Mouse (Mus musculus) liver, adult (tissue): ENCODE results near the gene Topaz1.

Experiments
- GATA4 ChIP-seq: IDR thresholded peaks from 2 replicates; pipeline ENCODE4 v1.6.1; 2014; ENCODE audit warnings: mild to moderate bottlenecking, low read length; ENCODE audit not compliant: insufficient replicate concordance

Gene Topaz1

DNA sequence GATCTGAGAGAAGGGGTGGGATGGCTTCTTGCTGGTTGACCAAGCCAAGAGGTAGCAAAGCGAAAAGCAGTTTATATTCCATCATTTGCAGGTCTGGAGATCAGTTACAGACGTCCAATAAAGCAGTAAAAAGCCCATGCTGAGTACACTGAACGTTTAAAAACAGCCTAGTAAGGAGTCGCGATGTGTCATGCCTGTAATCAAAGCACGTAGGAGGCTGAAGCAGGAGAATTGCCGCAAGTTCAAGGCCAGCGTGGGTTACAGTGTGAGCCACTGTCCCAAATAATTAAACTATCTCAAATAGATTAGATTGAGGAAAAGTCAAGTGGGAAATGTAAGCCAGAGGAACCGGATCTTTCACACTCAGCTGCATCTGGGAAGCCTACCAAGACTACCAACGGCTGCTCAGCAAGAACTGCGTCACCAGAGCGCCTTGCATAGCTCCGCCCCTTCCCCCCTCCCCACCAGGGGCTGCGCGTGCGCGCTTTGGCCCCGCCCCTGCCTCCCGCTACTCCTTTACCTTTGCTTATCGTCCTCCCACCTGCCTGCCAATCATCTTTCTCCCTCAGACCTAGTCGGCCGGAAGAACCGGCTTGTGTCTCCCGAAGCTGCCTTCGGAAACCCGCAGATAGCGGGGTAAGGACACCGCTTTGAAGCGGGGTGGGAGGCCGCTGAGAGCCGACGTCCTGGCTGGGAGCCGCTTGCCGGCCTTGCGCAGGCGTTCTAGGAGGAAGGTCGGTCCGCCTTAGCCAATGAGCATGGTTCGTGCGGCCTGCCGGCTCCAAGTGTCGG lies 58.1 kb downstream of the Topaz1 start, which contains the start of gene Tcaim:
Gene Tcaim, plus strand, starts transcription at position 487 of the 792 bp plus-strand sequence.
- TF ChIP-seq GATA4, result peak; percentile 51; the same call in 1 of the 2 replicates

DNA sequence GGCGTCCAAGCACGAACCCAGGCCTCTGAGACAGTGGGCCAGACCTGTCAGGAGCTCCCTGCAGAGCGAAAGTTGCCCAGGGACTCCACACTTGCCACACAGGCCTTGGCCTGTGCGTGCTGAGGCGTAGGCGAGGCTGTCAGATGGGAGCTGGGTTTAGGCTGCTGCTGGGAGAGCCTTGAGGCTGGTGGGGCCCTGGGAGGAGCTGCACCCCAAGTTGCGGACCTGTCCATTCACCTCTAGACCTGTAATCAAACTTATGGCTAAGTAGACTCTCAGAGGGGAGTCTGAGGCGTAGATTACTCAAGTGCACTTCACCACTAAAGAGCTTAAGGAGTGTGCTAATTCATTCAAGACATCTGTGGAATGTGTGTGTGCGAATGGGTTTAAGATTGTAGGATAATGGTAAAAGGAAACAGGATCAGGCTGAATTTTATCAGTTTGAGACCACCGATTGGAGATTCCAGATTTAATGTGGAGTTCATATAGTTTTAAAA lies 58.7 kb downstream of the Topaz1 start:
- no peak for TF ChIP-seq GATA4

DNA sequence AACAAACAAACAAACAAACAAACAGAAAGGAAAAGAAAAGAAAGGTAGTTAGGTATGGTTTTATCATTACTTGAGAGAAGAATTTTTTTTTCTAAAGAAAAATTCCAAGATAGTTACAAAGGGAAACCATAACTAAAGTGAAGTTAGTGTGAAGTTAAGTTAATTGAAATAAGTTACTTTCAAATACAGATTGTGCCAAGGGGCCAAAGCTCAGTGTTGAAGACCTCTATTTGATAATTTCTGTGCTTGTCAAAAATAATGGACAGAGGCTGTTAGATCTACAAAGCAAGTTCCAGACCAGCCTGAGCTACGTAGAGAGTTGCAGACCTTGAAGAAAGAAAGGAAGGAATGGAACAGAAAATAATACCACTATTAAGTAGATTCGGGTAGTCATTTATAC lies 60.0 kb downstream of the Topaz1 start:
- no peak for TF ChIP-seq GATA4

DNA sequence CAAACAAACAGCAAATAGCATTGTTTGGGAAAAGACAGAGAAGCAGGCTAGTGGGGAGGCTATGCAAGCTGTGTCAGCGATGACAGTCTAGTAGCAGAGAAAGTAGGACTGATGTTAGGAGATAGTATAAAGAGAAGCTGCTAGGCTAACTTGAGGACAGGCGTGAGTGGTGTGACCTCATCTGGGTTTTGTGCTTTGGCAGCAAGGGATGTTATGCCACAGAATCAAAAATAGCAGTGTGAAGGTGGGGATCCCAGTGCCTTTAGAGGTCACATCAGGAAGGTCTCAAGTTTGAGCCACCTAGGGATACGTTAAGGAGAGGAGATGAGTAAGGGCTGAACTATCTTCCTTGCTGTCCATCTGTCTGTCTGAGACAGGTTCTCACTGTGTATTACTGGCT lies 63.1 kb downstream of the Topaz1 start:
- TF ChIP-seq GATA4, result no peak

DNA sequence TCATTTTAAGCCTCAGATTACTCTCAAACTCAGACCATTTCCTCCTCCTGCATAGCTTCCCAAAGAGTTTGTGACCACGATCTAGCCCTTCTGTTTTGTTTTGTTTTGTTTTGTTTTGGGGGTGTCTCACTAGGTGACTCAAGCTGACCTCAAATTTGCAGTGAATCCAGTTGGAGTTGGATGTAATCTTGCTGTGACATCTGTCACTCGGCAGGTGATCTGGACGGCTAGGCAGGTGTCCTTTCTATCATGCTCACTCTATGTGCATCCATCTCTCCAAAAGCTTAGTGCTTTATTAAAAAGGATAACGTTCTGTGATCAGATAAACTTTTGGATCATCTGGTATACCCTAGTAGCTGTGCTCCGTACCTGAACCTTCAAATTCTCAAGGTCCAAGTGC lies 65.2 kb downstream of the Topaz1 start:
- no peak for TF ChIP-seq GATA4

DNA sequence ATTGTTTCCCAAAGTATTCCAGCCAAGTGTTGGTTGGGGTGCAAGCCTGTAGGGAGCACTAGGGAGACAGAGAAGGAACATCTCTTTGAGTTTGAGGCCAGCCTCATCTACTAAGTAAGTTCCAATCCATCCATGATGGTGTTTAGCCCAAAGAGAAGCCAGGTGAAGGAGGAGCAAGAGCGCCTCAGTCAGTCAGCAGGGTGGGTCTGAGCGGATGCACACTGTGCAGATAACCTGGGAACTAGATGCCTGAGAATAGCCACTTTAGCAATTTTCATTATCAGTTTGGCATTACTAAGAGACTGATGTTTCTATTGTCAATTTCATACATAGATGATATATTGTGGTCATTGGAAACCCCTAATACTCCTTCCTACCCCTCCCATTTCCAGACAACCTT lies 67.6 kb downstream of the Topaz1 start:
- no peak for TF ChIP-seq GATA4

DNA sequence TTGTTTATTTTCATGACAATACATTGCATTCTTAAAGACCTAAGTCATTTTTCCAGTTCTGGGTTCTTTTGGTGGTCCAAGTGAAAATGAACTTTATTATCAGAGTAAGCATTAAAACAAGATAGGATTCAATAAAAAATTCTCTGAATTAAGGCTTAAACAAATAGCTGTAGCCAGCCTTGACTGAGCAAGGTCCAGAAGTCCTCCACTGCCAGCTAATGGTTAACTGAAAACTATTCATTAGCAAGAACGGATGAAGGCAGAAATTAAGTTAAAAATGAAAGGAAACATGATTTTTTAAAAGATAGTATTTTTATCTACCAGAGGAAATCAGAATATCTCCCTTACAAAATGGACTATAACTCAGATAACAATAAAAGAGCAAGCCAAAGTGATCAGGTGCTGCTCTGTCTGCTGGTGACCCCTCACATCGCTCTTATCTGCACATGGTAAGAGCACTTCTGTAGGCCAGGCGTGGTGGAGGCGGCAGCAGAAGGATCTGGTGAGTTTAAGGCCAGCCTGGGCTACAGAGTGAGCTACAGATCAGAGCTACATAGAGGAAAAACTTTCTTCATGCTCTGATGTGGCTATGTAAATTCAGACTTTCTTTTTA lies 68.2 kb downstream of the Topaz1 start:
- TF ChIP-seq GATA4, result no peak

DNA sequence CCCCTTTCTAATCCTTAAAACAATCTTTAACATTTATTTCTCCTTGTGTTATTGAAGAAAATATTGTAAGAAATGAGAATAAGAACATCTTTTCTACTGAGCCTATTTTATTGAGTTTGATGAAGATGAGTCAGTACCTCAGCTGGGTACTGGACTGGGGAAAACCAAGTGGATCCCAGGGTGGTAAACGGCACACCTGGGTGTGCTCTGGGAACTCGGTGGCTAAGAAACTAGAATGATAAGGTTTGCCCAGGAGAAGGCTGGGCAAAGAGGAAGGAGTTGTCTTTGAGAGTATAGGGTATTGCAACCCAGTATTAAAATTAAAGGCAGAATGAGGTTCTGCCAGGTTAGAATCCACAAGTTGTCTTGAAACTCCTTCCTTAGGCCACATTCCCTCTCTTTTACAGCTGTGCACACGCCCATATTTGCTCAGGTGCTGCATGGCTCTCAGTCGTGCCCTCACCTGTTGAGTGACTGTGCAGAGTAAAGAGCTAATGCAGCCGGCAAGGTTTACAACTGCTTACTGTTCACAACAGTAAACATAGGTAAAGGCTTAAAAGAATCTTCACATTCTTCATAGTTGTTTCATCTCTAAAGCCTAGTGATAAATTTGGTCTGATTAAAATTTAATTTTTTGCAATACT lies 76.3 kb downstream of the Topaz1 start:
- no peak for TF ChIP-seq GATA4

DNA sequence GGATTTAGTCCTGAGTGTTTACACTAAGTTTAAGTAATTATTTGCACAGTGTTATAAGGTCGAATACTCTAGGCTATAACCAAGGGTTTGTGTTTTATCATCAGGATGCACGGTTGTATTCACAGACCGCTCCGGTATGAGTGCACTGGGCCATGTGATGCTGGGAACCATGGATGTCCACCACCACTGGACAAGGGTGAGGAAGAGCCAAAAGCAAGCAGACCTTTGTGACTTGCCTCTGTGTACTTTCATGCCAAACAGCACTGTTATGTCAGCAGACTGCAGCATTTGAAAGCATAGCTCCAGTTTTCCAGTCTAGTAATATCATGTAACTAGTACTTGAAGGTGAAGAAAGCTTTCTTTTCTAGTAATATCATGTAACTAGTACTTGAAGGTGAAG lies 79.6 kb downstream of the Topaz1 start:
- no peak for TF ChIP-seq GATA4

DNA sequence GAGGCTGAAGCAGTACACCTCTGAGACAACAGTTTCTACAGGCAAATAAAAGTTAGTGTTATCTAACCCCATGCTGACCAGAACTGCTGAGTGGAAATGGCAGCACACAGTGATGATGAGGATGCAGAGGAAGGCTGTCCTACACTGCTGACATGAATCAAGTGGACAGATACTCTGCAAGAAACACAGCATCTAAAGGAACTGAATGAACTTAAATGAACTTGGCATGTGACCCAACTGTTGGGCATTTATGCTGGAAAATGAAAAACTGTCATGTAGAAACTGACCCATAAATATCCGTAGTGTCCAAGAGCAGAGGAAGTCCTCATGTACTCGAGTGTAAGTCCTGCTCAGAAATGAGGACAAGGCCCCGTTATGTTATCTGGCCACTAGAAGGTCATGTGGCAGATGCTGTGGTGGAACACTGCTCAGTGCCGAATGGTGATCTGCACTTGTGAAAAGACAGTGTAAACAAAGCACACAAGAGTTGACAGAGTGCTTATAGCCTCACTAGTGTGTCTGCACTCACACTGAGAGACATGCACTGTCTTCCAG lies 82.8 kb downstream of the Topaz1 start:
- TF ChIP-seq GATA4, result no peak

DNA sequence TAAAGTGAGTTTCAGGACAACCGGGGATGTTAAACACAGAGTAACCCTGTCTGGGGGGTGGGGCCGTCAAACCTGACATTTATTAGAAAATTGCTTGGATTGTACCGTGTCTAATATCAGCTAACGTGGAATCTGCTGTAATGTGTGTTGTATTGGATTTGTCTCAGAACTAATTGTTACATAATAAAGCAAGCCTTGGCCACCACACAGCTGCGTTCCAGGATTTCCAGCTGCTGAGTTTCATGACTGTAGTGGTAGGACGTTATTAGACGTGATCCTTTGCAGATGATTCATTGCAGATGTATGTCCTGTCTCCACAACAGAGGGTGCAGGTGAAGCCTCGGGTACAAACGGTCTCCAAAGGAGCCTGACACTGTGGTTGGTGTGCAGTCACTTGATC lies 89.0 kb downstream of the Topaz1 start:
- TF ChIP-seq GATA4, result no peak

DNA sequence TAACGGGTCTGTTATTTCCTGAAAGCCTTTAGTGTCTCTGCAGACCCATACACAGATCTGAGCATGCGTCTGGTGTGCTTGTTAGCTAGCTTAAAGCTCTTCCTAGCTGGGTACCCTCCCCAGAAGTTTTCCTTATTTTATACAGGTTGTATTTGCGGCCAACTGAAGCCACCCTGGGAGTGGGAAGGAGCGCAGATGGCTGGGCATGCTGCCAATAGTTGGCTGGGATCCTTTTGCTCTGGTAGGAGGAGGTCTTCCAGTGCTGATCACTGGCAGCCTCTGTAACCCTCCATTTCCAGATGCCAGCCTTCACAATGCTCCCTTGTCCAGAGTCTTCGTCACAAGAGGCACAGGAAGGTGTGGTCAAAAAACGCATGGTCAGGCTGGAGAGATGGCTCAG lies 89.6 kb downstream of the Topaz1 start:
- TF ChIP-seq GATA4, result no peak

DNA sequence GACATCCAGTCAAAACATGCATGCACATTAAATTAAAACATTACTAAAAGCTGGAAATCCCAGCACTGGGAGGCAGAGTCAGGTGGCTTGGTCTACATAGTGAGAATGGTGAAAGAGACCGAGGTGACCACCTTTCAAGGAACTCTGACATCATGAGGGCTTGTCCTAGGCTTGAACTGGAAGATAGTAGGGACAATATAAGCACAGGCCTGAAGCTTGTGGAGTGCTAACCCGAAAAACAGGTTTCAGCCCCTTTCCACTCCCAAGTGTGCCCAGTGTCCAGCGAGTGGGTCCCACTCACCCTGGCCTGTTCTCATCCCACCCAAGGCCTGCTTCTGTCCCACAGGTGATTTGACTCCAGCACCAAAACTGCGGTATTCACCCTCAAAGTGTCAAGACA lies 90.1 kb downstream of the Topaz1 start:
- no peak for TF ChIP-seq GATA4

DNA sequence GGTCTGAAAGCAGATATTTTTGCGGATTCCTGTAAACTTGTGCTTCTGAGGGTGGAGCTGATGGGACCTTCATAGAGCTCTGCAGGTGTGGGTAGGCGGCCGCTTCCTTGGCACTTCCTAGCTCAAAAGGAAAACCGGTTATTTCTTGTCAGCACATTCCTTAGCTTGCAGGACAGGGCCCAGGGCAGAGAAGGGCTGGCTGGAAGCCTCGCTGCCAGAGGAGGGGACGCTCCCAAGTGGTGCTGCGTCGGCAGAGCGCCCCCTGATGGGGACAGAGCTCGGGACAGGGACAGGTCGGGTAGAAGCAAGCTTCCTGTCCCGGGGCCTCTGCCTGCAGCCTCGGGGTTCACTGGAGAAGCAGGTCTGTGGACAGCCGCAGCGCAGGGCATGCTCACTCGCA lies 90.5 kb downstream of the Topaz1 start:
- TF ChIP-seq GATA4, result no peak

DNA sequence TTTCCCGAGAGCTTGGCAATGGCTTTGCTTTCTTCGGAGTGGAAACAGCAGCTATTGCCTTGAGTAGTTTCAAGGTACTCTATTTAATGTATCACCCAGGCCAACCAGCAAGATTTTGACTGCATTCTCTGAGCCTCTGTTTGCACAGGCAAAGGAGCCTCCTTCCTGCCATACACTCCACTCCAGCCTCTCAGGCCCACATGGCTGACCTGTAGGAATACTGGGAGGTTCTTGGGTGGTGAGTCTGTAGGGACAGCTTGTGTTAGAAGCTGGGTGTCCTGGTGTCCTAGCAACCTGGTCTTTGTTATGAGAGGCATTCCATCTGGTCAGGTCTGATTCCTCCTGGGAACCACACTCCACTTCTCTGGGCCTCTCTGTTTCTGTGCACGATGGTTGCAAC lies 96.6 kb downstream of the Topaz1 start, which contains the start of gene Gm35549:
Gene Gm35549, minus strand, starts transcription at position 276 of the 400 bp plus-strand sequence.
- no peak for TF ChIP-seq GATA4

DNA sequence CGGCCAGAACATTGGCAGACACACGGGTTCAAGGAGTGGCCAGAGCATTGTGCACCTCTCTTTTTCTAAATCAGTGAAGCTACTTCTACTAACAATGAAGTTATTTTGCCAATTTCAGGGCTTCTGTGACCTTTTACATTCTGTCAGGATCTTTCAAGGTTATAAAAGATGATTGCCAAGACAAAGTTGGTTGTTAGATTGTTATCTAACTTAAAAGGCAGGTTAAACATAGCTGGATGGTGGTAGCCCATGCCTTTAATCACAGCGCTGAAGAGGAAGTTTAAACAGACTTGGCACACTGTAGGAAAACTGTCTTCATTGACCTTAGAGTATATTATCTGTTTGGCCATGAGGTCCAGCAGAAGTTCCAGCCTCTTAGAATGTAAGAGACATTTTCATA lies 98.5 kb downstream of the Topaz1 start:
- peak; percentile 98 for TF ChIP-seq GATA4
